Mouse (Mus musculus) lung, embryonic 15.5 days (tissue): ENCODE results near the gene Usp48. TPM values are rescaled to one million over a fixed set of nuclear protein-coding genes. Genes with fewer than 3 reads are reported as not detected.

ENCODE experiments used
- ATAC-seq: fragments of 200-750 bp; cut with Nextera tagmentation; 2 replicates; pipeline ENCODE4 v1.8.0; 2017; ENCODE audit warnings: moderate number of reproducible peaks, borderline replicate concordance; ENCODE audit not compliant: low FRiP score, low TSS enrichment; ENCODE audit errors: extremely low read depth
- H3K27ac ChIP-seq: fragments of 300-500 bp; sonication (generic); 2 replicates; pipeline ENCODE4 v1.5.1; 2015; ENCODE audit warnings: moderate library complexity, mild to moderate bottlenecking, inconsistent platforms
- H3K27me3 ChIP-seq: fragments of 300-500 bp; sonication (generic); 2 replicates; pipeline ENCODE4 v1.6.1; 2015; ENCODE audit warnings: inconsistent platforms
- H3K36me3 ChIP-seq: fragments of 300-500 bp; sonication (generic); 2 replicates; pipeline ENCODE4 v1.6.1; 2015; ENCODE audit warnings: inconsistent platforms
- H3K4me1 ChIP-seq: fragments of 300-500 bp; sonication (generic); 2 replicates; pipeline ENCODE4 v1.6.1; 2015; ENCODE audit warnings: inconsistent platforms
- H3K4me2 ChIP-seq: fragments of 300-500 bp; sonication (generic); 2 replicates; pipeline ENCODE4 v1.6.1; 2015; ENCODE audit warnings: inconsistent platforms, mild to moderate bottlenecking, moderate library complexity
- H3K4me3 ChIP-seq: fragments of 300-500 bp; sonication (generic); 2 replicates; pipeline ENCODE4 v1.5.1; 2015; ENCODE audit warnings: mild to moderate bottlenecking, inconsistent platforms
- H3K9ac ChIP-seq: fragments of 300-500 bp; sonication (generic); 2 replicates; pipeline ENCODE4 v1.6.1; 2015; ENCODE audit warnings: inconsistent platforms
- H3K9me3 ChIP-seq: fragments of 300-500 bp; sonication (generic); 2 replicates; pipeline ENCODE4 v1.6.1; 2016; ENCODE audit warnings: inconsistent platforms
- WGBS: fragments of 180-500 bp; shearing (Covaris S2); methylation state at CpG from one replicate; pipeline ENCODE4 v1.1.7; 2015; 5-methylcytosine and 5-hydroxymethylcytosine counted together
- polyA plus RNA-seq: library from polyadenylated mRNA; unstranded; fragments of >200 nt; fragmentation: Nextera tagmentation; extraction: Ambion mirVana; gene quantifications from 2 replicates; pipeline ENCODE4 v1.2.1, GENCODE M21; 2015

Usp48 gene
- polyA plus RNA-seq, 1 experiment from 2014 or later, result 65.8 TPM

DNA sequence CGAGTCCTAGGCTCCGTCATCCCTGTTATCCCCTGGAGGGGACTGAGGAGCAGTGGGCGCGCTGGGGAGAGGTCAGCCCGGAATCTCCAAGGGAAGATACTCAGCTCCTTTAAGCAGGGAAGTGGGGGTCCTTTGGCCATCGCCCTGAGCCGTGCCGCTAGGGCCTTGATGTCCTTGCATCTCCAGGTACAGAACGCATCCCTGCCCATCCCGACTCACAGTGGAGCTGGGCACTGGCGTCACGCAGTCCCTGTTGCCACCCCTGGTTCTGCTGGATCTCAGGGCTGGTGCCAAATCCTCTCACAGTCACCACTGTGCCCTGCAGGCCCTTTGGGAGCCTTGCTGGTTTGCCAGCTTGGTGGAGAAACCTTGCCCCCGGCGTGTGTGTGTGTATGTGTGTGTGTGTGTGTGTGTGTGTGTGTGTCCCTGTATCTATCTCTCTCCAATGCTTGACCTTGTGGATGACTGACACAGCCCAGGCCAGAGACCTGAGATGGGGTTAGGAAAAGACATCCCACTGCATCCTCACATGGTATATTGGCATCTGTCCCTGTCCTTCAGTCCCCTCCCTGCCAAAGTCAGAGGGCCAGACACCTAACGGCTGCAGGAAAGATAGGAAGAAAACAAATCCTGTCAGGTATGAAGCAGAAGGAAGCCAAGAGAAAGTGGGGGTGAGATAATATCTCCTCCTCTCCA, 71.6 kb downstream of the Usp48 start:
- ATAC-seq, result no peak
- Histone ChIP-seq H3K9me3 (no peaks in the 10 kb centered on the region), H3K9ac (peak overlapping the region; percentile 37), H3K36me3 (no peaks in the 10 kb centered on the region), H3K27ac (no peak overlapping the region), H3K4me2 (peak overlapping the region; percentile 91), H3K4me1 (peaks cover 23% of the 10 kb centered on the region), H3K4me3 (peak overlapping the region; percentile 43), H3K27me3 (peaks cover 45% of the 10 kb centered on the region)
- WGBS, result 13% methylated on average over 15 of the region's 15 CpGs

DNA sequence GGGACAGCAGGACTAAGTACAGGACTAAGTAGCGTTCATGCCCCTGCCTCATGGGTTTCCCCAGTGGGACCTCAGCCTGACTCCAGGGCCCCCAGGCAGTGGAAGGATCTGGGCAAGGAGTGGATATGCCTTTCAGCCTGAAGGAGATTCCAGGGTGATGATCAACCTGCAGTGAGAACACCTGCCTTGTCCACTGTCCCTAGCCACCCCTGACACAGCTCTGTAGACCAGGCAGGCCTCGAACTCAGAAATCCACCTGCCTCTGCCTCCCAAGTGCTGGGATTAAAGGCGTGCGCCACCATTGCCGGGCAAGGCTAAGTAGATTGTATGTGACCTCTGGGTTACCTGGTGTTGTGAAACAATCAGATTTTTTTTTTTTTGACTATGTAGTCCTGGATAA, 72.2 kb downstream of the Usp48 start:
- peaks cover 17% of the 10 kb centered on the region for H3K4me1 ChIP-seq
- H3K4me3 ChIP-seq, result no peak overlapping the region
- H3K4me2 ChIP-seq, result no peak overlapping the region
- no peak for ATAC-seq
- no peaks in the 10 kb centered on the region for H3K36me3 ChIP-seq
- H3K9ac ChIP-seq, result no peak overlapping the region
- peaks cover 45% of the 10 kb centered on the region for H3K27me3 ChIP-seq
- no peak overlapping the region for H3K27ac ChIP-seq
- H3K9me3 ChIP-seq, result no peaks in the 10 kb centered on the region
- 91% methylated on average over 5 of the region's 5 CpGs for WGBS

DNA sequence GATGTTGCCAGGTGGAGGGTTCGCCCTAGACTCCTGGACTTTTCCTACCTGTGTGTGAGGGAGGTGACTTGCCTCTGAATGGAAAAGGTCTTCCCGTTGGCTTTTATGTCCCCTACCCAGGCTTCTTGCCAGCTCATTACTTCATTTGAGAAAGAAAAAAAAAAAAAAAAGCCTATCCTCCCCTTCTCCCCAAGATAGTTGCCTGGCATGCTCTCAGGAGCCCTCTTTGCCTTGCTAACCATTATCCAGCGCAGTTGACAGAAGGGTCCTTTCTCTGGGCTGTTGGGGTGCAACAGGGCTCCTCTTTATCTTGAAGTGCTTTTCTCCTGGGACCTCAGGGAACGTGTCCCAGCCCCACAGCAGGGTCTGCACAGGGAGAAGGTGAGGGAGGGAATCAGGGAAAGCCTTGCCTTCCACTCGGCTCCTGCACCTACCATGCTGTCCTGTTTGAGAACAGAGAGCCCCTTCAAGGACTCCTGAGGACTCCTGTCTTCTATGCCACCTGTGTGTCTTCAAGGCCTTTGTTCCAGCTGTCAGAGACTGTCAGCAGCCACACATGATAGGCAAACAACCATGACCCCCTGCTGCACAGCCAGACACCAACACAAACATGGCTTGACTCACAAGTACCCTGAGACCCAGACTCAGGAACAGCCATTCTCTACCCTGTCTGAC, 72.9 kb downstream of the Usp48 start:
- ATAC-seq, result no peak
- Histone ChIP-seq H3K27ac (no peak overlapping the region), H3K9ac (no peak overlapping the region), H3K36me3 (no peaks in the 10 kb centered on the region), H3K4me1 (peaks cover 13% of the 10 kb centered on the region), H3K9me3 (no peaks in the 10 kb centered on the region), H3K4me2 (no peak overlapping the region), H3K27me3 (peaks cover 45% of the 10 kb centered on the region), H3K4me3 (no peak overlapping the region)
- WGBS, result 49% methylated on average over 5 of the region's 5 CpGs

DNA sequence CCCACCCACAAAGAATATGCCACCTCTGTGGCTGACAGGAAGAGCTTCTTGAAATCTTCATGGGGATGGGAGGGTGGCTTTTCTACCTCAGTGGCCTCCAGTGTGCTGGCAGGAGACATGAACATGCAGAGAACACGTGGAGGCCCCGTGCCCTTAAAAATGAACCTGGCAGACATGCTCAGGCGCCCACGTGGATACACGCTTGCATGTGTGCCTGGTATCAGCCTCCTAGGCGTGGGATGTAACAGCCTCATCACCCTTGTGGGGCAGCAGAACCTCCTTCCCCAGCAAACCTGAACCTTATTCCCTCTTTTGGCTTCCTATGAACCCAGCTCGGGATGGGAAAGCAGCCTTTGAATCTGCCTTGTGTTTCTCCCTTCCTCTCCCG, 73.4 kb downstream of the Usp48 start:
- no peak overlapping the region for H3K4me2 ChIP-seq
- no peaks in the 10 kb centered on the region for H3K9me3 ChIP-seq
- no peaks in the 10 kb centered on the region for H3K36me3 ChIP-seq
- WGBS, result 56% methylated on average over 8 of the region's 8 CpGs
- H3K9ac ChIP-seq, result no peak overlapping the region
- peaks cover 13% of the 10 kb centered on the region for H3K4me1 ChIP-seq
- no peak overlapping the region for H3K4me3 ChIP-seq
- no peak for ATAC-seq
- peaks cover 45% of the 10 kb centered on the region for H3K27me3 ChIP-seq
- no peak overlapping the region for H3K27ac ChIP-seq

DNA sequence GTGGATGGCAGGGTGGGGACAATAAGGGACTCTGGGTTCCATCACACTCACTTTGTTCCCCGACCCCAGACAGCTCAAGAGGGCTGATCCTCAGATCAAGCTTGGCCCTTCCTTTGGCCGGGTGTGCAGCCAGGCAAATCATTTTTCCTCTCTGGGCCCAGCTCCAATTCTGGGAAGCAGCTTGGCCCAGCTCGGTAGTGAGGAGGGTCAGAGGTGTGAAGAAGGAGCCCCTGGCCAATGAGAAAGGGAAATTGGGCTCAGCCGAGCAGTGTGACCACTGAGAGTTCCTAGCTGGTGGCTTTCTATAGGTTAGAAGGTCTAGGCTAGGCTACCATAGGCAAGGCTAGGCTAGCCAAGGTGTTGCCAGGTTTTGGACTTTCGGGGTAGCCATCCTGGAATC, 74.2 kb downstream of the Usp48 start:
- 35% methylated on average over 5 of the region's 5 CpGs for WGBS
- no peak overlapping the region for H3K4me2 ChIP-seq
- no peaks in the 10 kb centered on the region for H3K36me3 ChIP-seq
- H3K4me1 ChIP-seq, result peaks cover 13% of the 10 kb centered on the region
- no peak overlapping the region for H3K9ac ChIP-seq
- no peaks in the 10 kb centered on the region for H3K9me3 ChIP-seq
- no peak overlapping the region for H3K4me3 ChIP-seq
- peaks cover 53% of the 10 kb centered on the region for H3K27me3 ChIP-seq
- H3K27ac ChIP-seq, result no peak overlapping the region
- ATAC-seq, result no peak

DNA sequence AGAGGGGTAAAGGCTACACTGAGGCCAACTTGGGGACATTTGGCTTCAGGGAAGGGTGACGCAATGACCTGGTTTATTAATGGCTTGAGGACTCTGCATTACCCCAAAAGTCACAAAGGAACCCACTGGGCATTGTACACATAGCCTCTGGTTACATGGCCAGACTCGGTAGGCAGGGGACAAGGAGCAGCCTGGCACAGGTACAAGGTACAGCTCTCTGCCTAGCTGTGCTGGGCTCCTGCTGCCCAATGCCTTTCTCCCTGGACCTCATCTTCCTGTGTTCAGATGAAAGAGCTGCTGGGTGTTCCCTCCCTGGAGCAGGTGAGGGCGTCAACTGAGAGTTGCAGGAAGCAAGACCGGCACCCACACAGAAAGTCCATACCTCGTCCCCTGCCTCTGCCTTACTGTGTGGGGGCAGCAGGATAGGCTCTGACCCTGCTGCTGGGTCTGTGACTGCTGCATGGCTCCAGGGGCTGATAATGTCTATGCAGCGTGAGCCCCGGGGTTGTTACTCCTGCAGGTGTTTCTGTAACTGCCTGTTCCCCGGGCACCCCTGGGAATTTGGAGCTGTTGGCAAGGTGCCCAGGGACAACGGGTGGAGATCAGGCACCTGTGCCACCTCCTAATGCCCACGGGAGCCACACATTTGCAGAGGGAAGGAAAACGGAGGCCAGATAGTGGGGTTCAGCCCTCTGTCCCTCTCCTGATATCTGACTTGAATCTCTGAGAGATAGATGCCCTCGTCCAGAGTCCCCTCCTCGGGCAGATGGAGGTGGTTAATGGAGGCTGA, 78.4 kb downstream of the Usp48 start:
- Histone ChIP-seq H3K4me2 (no peak overlapping the region), H3K4me3 (no peak overlapping the region), H3K36me3 (no peaks in the 10 kb centered on the region), H3K27me3 (peaks cover 26% of the 10 kb centered on the region), H3K9me3 (no peaks in the 10 kb centered on the region), H3K9ac (no peak overlapping the region), H3K4me1 (0 out of 2 replicates have a peak, but pooled peaks cover 3% of the 10 kb centered on the region), H3K27ac (no peak overlapping the region)
- 60% methylated on average over 13 of the region's 13 CpGs for WGBS
- ATAC-seq, result no peak

DNA sequence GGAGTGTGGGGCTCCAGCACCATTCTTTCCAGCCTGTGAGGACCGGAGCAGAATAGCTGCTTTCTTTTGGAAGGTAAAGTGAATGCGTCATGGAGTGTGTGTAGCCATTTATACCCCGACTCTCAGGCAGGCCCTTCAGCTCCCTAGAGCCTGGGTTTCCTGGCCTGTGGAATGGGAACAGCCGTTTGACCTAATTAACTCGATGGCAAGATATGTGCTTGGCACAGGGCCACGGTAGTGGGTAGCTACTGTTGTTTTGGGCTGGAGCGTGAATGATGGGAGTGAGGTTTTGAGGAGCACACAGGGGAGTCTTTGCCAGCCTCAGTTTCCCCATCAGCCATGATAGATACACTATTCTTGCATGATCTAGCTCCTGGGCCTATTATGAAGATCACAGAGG, 82.0 kb downstream of the Usp48 start:
- Histone ChIP-seq H3K9ac (no peak overlapping the region), H3K27me3 (peaks cover 37% of the 10 kb centered on the region), H3K36me3 (no peaks in the 10 kb centered on the region), H3K27ac (no peak overlapping the region), H3K4me2 (no peak overlapping the region), H3K9me3 (no peaks in the 10 kb centered on the region), H3K4me1 (no peaks in the 10 kb centered on the region), H3K4me3 (no peak overlapping the region)
- ATAC-seq, result no peak
- 61% methylated on average over 7 of the region's 7 CpGs for WGBS

DNA sequence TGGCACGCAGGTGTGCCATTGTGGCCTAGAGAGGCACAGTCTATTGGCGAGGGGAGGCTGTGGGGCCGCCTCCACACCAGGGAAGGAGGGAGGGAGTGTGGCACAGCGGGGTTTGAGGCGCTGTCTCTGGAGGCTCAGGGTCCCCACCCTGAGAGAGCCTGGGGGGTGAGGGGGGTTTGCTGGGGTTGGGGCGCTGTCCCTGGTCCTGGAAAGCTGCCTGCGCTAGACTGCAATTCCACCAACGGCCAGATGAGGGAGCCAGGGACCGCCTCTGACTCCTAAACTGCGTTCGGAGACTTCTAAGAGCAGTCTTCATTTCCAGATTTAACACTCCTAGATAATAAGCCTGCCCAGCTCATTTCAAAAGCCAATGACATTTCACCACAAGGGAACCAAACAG, 82.5 kb downstream of the Usp48 start:
- no peak overlapping the region for H3K9ac ChIP-seq
- H3K4me3 ChIP-seq, result no peak overlapping the region
- H3K27ac ChIP-seq, result no peak overlapping the region
- no peak overlapping the region for H3K4me2 ChIP-seq
- WGBS, result 7% methylated on average over 10 of the region's 11 CpGs
- no peaks in the 10 kb centered on the region for H3K36me3 ChIP-seq
- H3K4me1 ChIP-seq, result peaks cover 1% of the 10 kb centered on the region
- H3K27me3 ChIP-seq, result peaks cover 42% of the 10 kb centered on the region
- H3K9me3 ChIP-seq, result no peaks in the 10 kb centered on the region
- ATAC-seq, result no peak

DNA sequence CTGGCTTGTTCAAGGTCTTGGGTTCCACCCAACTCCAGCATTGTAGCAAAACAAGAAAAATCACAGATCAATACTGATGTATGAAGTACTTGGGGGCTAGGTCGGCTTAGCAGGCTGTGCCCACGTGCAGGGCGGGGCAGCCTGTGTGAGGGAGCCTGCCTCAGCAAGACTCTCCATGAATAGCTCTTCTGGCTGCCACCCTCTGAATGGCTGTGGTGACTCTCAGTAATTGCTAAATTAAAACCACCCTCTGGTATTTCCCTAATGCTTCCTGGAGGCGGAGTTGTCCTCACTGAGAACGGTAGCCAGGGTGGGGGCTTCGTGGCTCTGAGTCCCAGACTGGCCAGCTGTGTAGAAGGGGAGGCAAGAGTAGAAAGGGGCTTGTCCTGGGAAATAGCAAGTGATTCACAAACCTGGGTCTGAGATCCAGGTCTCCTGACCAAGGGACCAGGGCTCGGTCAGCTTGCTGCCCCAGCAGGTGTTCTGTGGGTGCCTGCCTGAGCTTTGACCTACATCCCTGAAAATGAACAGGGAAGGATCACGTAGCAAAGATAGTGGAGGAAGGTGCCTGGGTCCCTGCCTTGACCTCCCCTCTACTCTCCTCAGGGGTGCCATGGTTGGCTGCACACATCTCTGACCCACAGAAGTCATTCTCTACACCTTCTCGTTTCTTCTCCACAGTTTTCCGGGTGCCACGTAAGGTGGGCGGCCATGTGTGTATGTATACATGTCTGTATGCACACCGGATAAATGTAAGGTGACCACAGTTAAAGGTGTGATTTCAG, 83.3 kb downstream of the Usp48 start:
- peaks cover 51% of the 10 kb centered on the region for H3K27me3 ChIP-seq
- H3K9me3 ChIP-seq, result no peaks in the 10 kb centered on the region
- H3K27ac ChIP-seq, result no peak overlapping the region
- no peak overlapping the region for H3K9ac ChIP-seq
- H3K4me2 ChIP-seq, result no peak overlapping the region
- no peak for ATAC-seq
- H3K4me1 ChIP-seq, result peaks cover 10% of the 10 kb centered on the region
- H3K4me3 ChIP-seq, result no peak overlapping the region
- H3K36me3 ChIP-seq, result no peaks in the 10 kb centered on the region
- WGBS, result 61% methylated on average over 13 of the region's 13 CpGs

DNA sequence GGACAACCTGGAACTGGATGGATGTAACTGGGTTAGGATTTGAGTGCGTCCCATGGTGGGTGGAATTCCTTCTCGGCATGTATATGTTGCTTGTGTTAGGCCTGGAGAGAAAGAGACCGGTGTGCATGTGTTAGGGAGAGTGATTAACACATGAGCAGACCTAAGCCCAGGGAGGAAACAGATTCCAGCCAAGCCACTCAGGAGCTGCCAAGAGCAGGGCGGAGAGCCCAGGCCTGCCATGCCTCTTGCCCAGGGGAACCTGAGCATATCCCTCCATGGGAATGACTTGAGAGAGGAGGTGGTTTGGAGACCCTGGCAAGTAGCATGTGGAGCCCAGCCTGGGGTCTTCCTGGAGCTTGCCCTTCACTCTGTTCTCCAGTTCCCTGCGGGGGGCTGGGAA, 84.4 kb downstream of the Usp48 start:
- peaks cover 11% of the 10 kb centered on the region for H3K4me1 ChIP-seq
- H3K4me3 ChIP-seq, result no peak overlapping the region
- no peaks in the 10 kb centered on the region for H3K36me3 ChIP-seq
- H3K27me3 ChIP-seq, result peaks cover 53% of the 10 kb centered on the region
- H3K9ac ChIP-seq, result no peak overlapping the region
- H3K27ac ChIP-seq, result no peak overlapping the region
- 71% methylated on average over 5 of the region's 5 CpGs for WGBS
- no peak overlapping the region for H3K4me2 ChIP-seq
- H3K9me3 ChIP-seq, result no peaks in the 10 kb centered on the region
- ATAC-seq, result no peak

DNA sequence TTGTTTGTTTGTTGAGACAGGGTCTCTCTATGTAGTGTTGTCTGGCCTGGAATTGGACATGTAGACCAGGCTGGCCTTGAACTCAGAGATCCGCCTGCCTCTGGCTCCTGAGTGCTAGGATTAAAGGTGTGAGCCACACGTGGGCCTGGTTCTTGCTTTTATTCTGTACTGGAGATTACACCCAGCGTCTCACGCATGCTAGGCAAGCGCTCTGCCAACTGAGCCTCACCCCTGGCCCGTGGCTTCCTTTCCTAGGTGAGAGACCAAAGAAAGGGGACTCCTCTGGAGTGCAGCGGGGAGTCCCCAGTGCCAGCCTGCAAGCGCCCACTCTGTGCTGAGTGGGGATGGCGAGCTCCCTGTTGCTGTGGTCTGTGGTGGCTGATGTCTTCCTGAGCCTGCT, 85.0 kb downstream of the Usp48 start:
- no peak for ATAC-seq
- H3K9ac ChIP-seq, result no peak overlapping the region
- WGBS, result 69% methylated on average over 9 of the region's 9 CpGs
- no peak overlapping the region for H3K4me3 ChIP-seq
- H3K9me3 ChIP-seq, result no peaks in the 10 kb centered on the region
- no peak overlapping the region for H3K27ac ChIP-seq
- no peaks in the 10 kb centered on the region for H3K36me3 ChIP-seq
- peaks cover 60% of the 10 kb centered on the region for H3K27me3 ChIP-seq
- H3K4me2 ChIP-seq, result no peak overlapping the region
- H3K4me1 ChIP-seq, result peaks cover 11% of the 10 kb centered on the region
